In genomic region chr7:108191196-108191595, GRCm38 (mm10) we compare ENCODE assay signal across 31 mouse cellular contexts. TPM values are rescaled to one million over a fixed set of nuclear protein-coding genes. Genes with fewer than 3 reads are reported as not detected.
"Had no signal": no experiment of that assay in that cellular context is flagged by ENCODE, and none has a peak within 500 bp of the region (broad histone marks: within the 10 kb centered on the region; RNA-seq: fewer than 3 reads in every experiment).

No protein-coding gene starts in this region.

RNA-seq across cellular contexts. Expression of gene Olfr486, which starts 18.7 kb away (rescaled TPM):
- polyA plus RNA-seq: limb, embryonic 10.5 days; limb, embryonic 11.5 days; limb, embryonic 12.5 days; limb, embryonic 13.5 days; limb, embryonic 14.5 days; limb, embryonic 15.5 days; liver, adult 2 months; liver, embryonic 11.5 days; liver, embryonic 12.5 days; liver, embryonic 13.5 days; liver, embryonic 14.5 days; liver, embryonic 15.5 days; liver, embryonic 16.5 days; liver, postnatal 0 days; lung, adult 2 months; lung, embryonic 14.5 days; lung, embryonic 15.5 days; lung, embryonic 16.5 days; lung, postnatal 0 days; macrophage; midbrain, embryonic 10.5 days; midbrain, embryonic 11.5 days; midbrain, embryonic 12.5 days; midbrain, embryonic 13.5 days; midbrain, embryonic 14.5 days; midbrain, embryonic 15.5 days; midbrain, embryonic 16.5 days; midbrain, postnatal 0 days; myocyte; neural tube, embryonic 11.5 days; neural tube, embryonic 12.5 days had no signal

RNA-seq across cellular contexts. Expression of gene Olfr487, which starts 23.2 kb away (rescaled TPM):
- polyA plus RNA-seq: limb, embryonic 10.5 days; limb, embryonic 11.5 days; limb, embryonic 12.5 days; limb, embryonic 13.5 days; limb, embryonic 14.5 days; limb, embryonic 15.5 days; liver, adult 2 months; liver, embryonic 11.5 days; liver, embryonic 12.5 days; liver, embryonic 13.5 days; liver, embryonic 14.5 days; liver, embryonic 15.5 days; liver, embryonic 16.5 days; liver, postnatal 0 days; lung, adult 2 months; lung, embryonic 14.5 days; lung, embryonic 15.5 days; lung, embryonic 16.5 days; lung, postnatal 0 days; macrophage; midbrain, embryonic 10.5 days; midbrain, embryonic 11.5 days; midbrain, embryonic 12.5 days; midbrain, embryonic 13.5 days; midbrain, embryonic 14.5 days; midbrain, embryonic 15.5 days; midbrain, embryonic 16.5 days; midbrain, postnatal 0 days; myocyte; neural tube, embryonic 11.5 days; neural tube, embryonic 12.5 days had no signal

RNA-seq across cellular contexts. Expression of gene Olfr485, which starts 31.5 kb away (rescaled TPM):
- polyA plus RNA-seq: limb, embryonic 10.5 days; limb, embryonic 11.5 days; limb, embryonic 12.5 days; limb, embryonic 13.5 days; limb, embryonic 14.5 days; limb, embryonic 15.5 days; liver, adult 2 months; liver, embryonic 11.5 days; liver, embryonic 12.5 days; liver, embryonic 13.5 days; liver, embryonic 14.5 days; liver, embryonic 15.5 days; liver, embryonic 16.5 days; liver, postnatal 0 days; lung, adult 2 months; lung, embryonic 14.5 days; lung, embryonic 15.5 days; lung, embryonic 16.5 days; lung, postnatal 0 days; macrophage; midbrain, embryonic 10.5 days; midbrain, embryonic 11.5 days; midbrain, embryonic 12.5 days; midbrain, embryonic 13.5 days; midbrain, embryonic 14.5 days; midbrain, embryonic 15.5 days; midbrain, embryonic 16.5 days; midbrain, postnatal 0 days; myocyte; neural tube, embryonic 11.5 days; neural tube, embryonic 12.5 days had no signal
